Mouse (Mus musculus) myocyte (in vitro differentiated cells): ENCODE data around the gene Cfap74.

Experiments used
- CEBPB ChIP-seq: IDR thresholded peaks from 2 replicates; pipeline ENCODE4 v1.6.1; 2011; ENCODE audit warnings: mild to moderate bottlenecking, moderate library complexity; ENCODE audit not compliant: poor library complexity, insufficient read depth, severe bottlenecking
- E2F4 ChIP-seq: IDR thresholded peaks from one replicate; pipeline ENCODE4 v1.6.1; 2011; ENCODE audit warnings: mild to moderate bottlenecking, control low read depth, moderate library complexity; ENCODE audit not compliant: insufficient read depth
- MAX ChIP-seq: IDR thresholded peaks from one replicate; pipeline ENCODE4 v1.6.1; 2011; ENCODE audit warnings: low read depth, mild to moderate bottlenecking, control low read depth
- MYOG ChIP-seq, 3 experiments: IDR thresholded peaks; one replicate each; pipeline ENCODE4 v1.6.1; 2011; ENCODE audit warnings: control low read depth in 2 of 3, low read depth in 2 of 3, mild to moderate bottlenecking in 2 of 3; ENCODE audit not compliant: insufficient read length in 2 of 3, control insufficient read depth in 1 of 3, insufficient read depth in 1 of 3
- POLR2A ChIP-seq: IDR thresholded peaks from one replicate; pipeline ENCODE4 v1.6.1; 2011; ENCODE audit warnings: low read depth, mild to moderate bottlenecking, control low read depth, moderate library complexity; ENCODE audit not compliant: insufficient read length
- POLR2AphosphoS2 ChIP-seq: IDR thresholded peaks from one replicate; pipeline ENCODE4 v1.6.1; 2011; ENCODE audit warnings: low read depth, control low read depth; ENCODE audit not compliant: insufficient read length
- SRF ChIP-seq: IDR thresholded peaks from one replicate; pipeline ENCODE4 v1.6.1; 2011; ENCODE audit warnings: low read depth; ENCODE audit not compliant: control insufficient read depth, insufficient read length
- TCF12 ChIP-seq: IDR thresholded peaks from one replicate; pipeline ENCODE4 v1.6.1; 2011; ENCODE audit warnings: mild to moderate bottlenecking, control low read depth; ENCODE audit not compliant: poor library complexity, insufficient read depth, severe bottlenecking
- TCF3 ChIP-seq: IDR thresholded peaks from one replicate; pipeline ENCODE4 v1.6.1; 2011; ENCODE audit warnings: low read depth, control low read depth; ENCODE audit not compliant: insufficient read length

DNA sequence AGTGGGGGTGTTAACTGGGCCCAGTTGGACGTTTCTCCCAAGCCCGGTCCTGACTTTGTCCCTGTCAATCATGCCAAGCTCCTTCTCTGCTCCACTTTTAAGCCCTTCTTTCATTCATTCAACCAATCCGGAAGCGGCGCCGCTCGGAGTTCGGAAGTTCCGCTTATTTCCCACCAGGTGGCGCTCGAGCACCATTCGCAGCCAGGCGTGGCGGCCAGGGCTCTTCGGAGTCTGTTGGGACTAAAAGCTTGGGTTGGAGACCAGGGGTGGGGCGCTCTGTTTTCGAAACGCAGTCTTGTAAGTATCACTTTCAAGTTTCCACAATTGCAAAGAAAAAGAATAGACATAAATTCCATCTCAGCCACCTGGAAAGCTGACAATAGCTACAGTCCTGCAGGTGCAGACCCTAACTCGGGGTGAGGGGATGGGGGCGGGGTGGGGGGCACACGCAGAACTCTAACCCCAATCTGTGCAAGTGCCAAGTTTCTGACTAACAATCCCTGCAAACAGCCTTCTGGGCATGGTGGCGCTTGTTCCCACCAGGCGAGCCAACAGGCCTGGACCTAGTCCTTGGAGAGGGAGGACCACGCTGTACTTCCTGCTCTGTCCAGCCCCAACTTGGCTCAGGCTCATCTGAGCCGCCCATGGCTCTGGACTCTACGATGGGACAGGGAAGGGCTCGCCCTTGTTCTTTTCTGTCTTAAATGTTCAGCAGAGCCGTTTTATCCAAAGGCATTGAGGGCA, 72.6 kb downstream of the Cfap74 start:
- TF ChIP-seq MAX (no peak), TCF12 (no peak), POLR2A (no peak), E2F4 (no peak), CEBPB (no peak), SRF (no peak), POLR2AphosphoS2 (no peak), MYOG (IDR thresholded peaks at IDR 0.05; ENCODE audit: control insufficient read depth in 1 of 3, insufficient read depth in 1 of 3, insufficient read length in 2 of 3, low read depth in 2 of 3) (no peak), TCF3 (no peak)
